Mouse (Mus musculus): ENCODE results near the gene Dzip1. TPM values are rescaled to one million over a fixed set of nuclear protein-coding genes. Genes with fewer than 3 reads are reported as not detected.

The Dzip1 gene
- 4.8 and 5.8 TPM in 2 replicates for polyA plus RNA-seq (2012; rRNA removed)

- no peak for DNase-seq (ENCODE audit: low read depth)
Observed at GRCm38 (mm10) chr14:118924673-118925615, at the start of gene Dzip1. TSS of gene Dzip1 (minus strand) at chr14:118925460.

- no peak for DNase-seq (ENCODE audit: low read depth)
Observed at GRCm38 (mm10) chr14:118972268-118972667, 47.0 kb upstream of the Dzip1 start.

- DNase-seq (ENCODE audit: low read depth) = no peak
Observed at GRCm38 (mm10) chr14:118967646-118968045, 42.4 kb upstream of the Dzip1 start.

- DNase-seq (ENCODE audit: low read depth) = no peak
Observed at GRCm38 (mm10) chr14:118965356-118966000, 40.2 kb upstream of the Dzip1 start.

- no peak for DNase-seq (ENCODE audit: low read depth)
Observed at GRCm38 (mm10) chr14:118958010-118958409, 32.8 kb upstream of the Dzip1 start.

- DNase-seq (ENCODE audit: low read depth) = no peak
Observed at GRCm38 (mm10) chr14:118951912-118952583, 26.8 kb upstream of the Dzip1 start.

- no peak for DNase-seq (ENCODE audit: low read depth)
Observed at GRCm38 (mm10) chr14:118948841-118949240, 23.6 kb upstream of the Dzip1 start.

- DNase-seq (ENCODE audit: low read depth) = no peak
Observed at GRCm38 (mm10) chr14:118944702-118945101, 19.4 kb upstream of the Dzip1 start.

GRCm38 (mm10) chr14:118942076-118942475 is 16.8 kb upstream of the Dzip1 start:
- no peak for DNase-seq (ENCODE audit: low read depth)

GRCm38 (mm10) chr14:118940796-118941495 is 15.7 kb upstream of the Dzip1 start:
- DNase-seq (ENCODE audit: low read depth) = no peak

GRCm38 (mm10) chr14:118938551-118938950 is 13.3 kb upstream of the Dzip1 start:
- DNase-seq (ENCODE audit: low read depth) = no peak

- no peak for DNase-seq (ENCODE audit: low read depth)
Observed at GRCm38 (mm10) chr14:118937533-118938492, 12.6 kb upstream of the Dzip1 start, which contains the start of gene Dnajc3. TSS of gene Dnajc3 (plus strand) at chr14:118937976.

GRCm38 (mm10) chr14:118936952-118937351 is 11.7 kb upstream of the Dzip1 start:
- no peak for DNase-seq (ENCODE audit: low read depth)

GRCm38 (mm10) chr14:118936236-118936635 is 11.0 kb upstream of the Dzip1 start:
- no peak for DNase-seq (ENCODE audit: low read depth)

- no peak for DNase-seq (ENCODE audit: low read depth)
Observed at GRCm38 (mm10) chr14:118934686-118935085, 9.4 kb upstream of the Dzip1 start.

GRCm38 (mm10) chr14:118932956-118933355 is 7.7 kb upstream of the Dzip1 start:
- no peak for DNase-seq (ENCODE audit: low read depth)

GRCm38 (mm10) chr14:118931181-118931580 is 5.9 kb upstream of the Dzip1 start:
- no peak for DNase-seq (ENCODE audit: low read depth)

- no peak for DNase-seq (ENCODE audit: low read depth)
Observed at GRCm38 (mm10) chr14:118930777-118931176, 5.5 kb upstream of the Dzip1 start.

GRCm38 (mm10) chr14:118929779-118930178 is 4.5 kb upstream of the Dzip1 start:
- no peak for DNase-seq (ENCODE audit: low read depth)

- no peak for DNase-seq (ENCODE audit: low read depth)
Observed at GRCm38 (mm10) chr14:118928565-118928964, 3.3 kb upstream of the Dzip1 start.
